ENCODE assay signal across 1 mouse cellular context in the genomic region with DNA sequence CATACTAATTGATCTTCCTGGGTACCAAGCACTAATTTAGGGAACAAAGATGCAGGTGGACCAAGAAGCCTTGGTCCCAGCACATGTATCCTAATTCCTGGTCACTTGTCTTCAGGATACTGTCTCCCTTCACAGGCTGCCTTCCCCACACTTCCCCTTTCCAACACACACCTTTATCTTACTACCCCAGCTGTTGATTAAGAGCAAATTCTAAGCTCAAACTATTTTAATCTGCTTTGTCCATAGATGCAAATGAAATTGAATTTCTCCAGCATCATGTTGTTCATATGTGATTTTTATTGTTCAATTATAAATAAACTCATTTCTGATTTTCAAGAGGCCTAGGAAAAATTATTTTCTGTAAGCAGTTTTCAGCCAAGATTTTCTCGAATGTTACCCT.
TF ChIP-seq lines count a peak whose summit lies in the region.

No protein-coding gene starts in this region.

TF ChIP-seq in MEL, 35 proteins besides CTCF, POLR2A, EP300 and RAD21 (continued from another document):
- TF ChIP-seq HCFC1 (IDR thresholded peaks at IDR 0.05; ENCODE audit: low read depth, low read length) = no peak
- no peak for TF ChIP-seq E2F4 (IDR thresholded peaks at IDR 0.05; ENCODE audit: borderline replicate concordance, low read depth, low read length)
- TF ChIP-seq MAFK (IDR thresholded peaks at IDR 0.05; ENCODE audit: borderline replicate concordance, low read depth, low read length) = no peak
- no peak for TF ChIP-seq SMC3 (IDR thresholded peaks at IDR 0.05; ENCODE audit: low read depth, low read length)
- no peak for TF ChIP-seq USF2 (IDR thresholded peaks at IDR 0.05; ENCODE audit: borderline replicate concordance in 1 of 2, insufficient read depth in 1 of 2, low read depth in 1 of 2, low read length in 2 of 2)
- no peak for TF ChIP-seq ZKSCAN1 (IDR thresholded peaks at IDR 0.05; ENCODE audit: low read depth, low read length)
- no peak for TF ChIP-seq GABPA (IDR thresholded peaks at IDR 0.05; ENCODE audit: low read depth, low read length)
